Mouse (Mus musculus): ENCODE data around the gene Stat5b.

DNA sequence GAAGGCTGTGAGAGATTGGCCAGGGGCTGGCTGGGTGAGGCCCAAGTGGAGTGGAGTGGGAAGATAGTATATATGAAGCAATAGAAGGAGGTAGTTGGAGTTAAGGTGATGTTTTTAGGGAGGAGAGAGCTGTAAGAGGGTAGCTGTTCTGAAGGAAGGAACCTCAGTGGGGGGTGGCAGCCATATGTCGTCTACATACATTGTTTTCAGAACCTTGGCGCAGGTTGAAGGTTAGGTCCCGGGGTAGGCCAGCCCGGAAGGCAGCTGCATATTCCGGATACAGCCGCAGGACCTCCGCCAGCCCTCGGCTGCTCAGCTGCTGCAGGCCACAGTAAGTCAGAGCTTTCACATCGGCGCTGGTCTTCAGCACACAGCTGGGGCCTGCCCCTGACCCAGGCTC lies 104.0 kb downstream of the Stat5b start:
- TF ChIP-seq POLR2A (IDR thresholded peaks at IDR 0.05; ENCODE audit: borderline replicate concordance, low read depth, low read length) (no peak), CTCF (IDR thresholded peaks at IDR 0.05; ENCODE audit: low read depth, low read length) (no peak)
